Mouse (Mus musculus) urinary bladder, postnatal 10 days (tissue): ENCODE data around the gene Zfp949.
"Not testable (repeated sequence)": the region's sequence is repeated elsewhere in the genome, so short reads cannot be mapped to it uniquely, and the experiment has no call there.

Source experiments
- DNase-seq: peaks from one replicate; pipeline ENCODE4 v3.0.0; 2022; ENCODE audit warnings: low spot score

Gene Zfp949

GRCm38 (mm10) chr9:88542816-88543215 lies 5.0 kb upstream of the Zfp949 start:
- DNase-seq: no peak

- no peak for DNase-seq
These were observed 2.3 kb upstream of the Zfp949 start for GRCm38 (mm10) chr9:88545534-88545933.

DNA sequence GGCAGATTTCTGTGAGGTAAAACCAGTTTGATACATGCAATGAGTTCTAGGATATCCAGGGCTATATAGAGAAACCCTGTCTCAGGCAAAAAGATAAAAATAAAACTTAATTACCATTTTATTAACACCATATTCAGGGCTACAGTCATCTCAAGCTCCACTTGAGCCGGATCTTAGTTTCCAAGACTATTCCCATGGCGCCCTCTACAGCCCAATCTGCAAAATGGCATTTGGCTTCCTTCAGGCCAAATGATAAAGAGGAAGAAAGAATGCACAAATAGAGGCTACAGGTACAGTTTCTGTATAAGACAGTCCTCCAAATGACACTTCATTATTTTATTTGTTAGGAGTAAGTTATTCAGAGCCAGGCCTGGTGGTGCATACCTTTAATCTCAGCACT lies 1.7 kb upstream of the Zfp949 start:
- DNase-seq: no peak

DNA sequence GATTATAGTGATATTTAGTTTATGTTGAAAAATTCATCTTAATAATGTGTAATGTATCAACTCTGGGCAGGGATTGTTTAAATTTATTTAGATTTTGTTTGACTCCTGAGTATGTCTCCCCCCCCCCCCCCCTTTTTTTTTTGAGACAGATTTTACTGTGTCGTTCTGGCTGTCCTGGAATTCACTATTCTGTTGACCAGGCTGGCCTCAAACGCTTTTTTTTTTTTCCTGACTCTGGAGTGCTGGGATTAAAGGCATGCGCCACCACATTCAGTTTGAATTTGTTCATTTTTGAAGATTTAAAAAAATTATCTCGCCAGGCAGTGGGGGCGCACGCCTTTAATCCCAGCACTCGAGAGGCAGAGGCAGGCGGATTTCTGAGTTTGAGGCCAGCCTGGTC lies 1.2 kb upstream of the Zfp949 start:
- no peak for DNase-seq

DNA sequence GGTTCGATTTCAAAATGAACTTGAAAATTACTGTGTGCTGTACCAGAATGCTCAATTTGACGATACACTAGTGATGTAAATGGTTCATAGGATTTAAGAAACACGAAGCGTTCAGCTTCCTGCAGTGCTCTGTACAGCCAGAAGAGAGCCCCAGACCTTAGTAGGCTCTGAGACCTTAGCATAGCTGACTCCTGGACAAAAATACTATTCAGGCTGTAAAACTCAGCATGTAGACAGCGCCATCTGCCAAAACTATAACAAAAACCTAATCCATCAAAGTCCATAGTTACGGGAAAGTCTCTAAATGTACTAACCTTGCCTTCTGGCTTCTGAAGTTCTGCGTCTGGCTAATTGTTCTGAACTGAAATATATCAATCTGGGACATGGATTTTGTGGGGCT lies 550 bp upstream of the Zfp949 start:
- DNase-seq: no peak

DNA sequence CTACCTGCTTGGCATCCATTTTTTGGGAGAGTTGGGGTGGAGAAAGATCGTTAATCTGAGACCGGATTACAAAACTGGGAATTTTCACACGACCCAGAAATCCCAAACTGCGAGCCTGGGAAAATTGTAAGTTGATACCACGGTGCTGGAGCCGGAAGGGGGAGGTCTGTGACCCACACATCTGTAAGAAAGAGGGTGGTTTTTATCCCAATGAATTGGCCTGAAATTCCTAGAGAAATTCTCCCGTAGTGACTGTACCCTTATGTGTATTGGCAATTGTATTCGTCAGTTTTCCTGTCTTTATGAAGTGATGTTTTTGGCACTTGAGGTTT lies 760 bp downstream of the Zfp949 start:
- no peak for DNase-seq

DNA sequence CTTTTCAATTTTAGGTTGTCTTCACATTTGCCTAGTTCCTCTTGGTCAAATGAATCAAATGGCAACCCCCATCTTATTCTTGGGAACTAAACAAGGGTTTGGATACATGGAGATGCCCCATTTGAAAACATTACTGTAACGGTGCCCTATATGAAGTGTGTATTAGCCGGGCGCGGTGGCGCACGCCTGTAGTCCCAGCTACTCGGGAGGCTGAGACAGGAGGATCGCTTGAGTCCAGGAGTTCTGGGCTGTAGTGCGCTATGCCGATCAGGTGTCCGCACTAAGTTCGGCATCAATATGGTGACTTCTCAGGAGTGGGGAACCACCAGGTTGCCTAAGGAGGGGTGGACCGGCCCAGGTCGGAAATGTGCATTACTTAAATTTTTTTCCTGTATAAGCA lies 5.3 kb downstream of the Zfp949 start:
- no peak for DNase-seq

DNA sequence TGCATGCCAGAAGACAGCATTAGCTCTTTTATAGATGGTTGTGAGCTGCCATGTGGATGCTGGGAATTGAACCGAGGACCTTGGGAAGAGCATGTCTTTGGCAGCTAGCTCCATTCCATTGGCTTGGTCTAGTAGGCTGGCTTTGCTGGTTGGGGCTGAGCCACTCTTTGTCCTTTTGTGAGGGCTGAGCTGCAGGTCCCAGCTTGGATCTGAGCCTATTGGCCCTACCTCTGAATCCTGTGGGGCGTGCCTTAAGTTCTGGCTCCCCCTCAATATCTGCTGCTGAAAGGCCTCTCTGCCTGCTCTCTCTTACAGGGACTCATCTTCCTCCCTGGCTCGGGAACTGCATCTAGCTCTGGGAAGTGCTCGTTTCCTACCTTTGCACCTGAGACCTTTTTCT lies 10.3 kb downstream of the Zfp949 start:
- DNase-seq: no peak

DNA sequence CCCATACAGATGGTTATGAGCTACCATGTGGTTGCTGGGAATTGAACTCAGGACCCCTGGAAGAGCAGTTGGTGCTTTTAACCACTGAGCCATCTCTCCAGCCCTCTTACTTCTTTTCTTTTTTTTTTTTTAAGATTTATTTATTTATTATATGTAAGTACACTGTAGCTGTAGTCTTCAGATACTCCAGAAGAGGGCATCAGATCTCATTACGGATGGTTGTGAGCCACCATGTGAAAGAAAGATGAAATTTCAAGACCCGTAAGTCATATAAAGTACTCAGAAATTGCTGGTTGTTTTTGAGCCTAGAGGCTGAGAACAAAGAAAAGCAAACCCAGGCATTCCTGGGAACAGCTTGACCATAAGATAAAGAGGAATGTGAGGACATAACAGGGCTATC lies 13.7 kb downstream of the Zfp949 start:
- DNase-seq: not testable (repeated sequence)

- DNase-seq: not testable (repeated sequence)
These were observed 22.7 kb downstream of the Zfp949 start for GRCm38 (mm10) chr9:88570471-88570870.

GRCm38 (mm10) chr9:88580591-88580990 lies 32.8 kb downstream of the Zfp949 start, which contains the start of gene Trim43a:
TSS of gene Trim43a (plus strand) at chr9:88580891.
- DNase-seq: not testable (repeated sequence)

DNA sequence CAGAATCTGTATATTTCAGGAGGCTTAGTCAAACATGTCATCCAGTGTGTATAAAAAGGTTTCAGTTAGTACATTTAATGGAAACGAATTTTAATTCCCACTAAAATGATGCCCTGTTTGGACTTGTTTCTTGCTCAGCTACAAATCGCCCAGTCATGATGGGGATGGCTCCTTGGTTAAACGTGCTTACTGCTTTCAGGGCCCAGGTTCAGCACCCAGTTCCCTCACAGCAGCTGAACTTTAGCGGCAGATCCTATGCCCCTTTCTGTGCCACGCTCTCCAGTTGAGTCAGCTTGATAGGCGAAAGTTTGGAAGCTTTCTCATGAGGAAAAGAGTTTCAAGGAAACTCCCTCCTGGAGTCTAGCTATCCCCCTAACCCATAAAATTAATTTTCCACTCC lies 45.9 kb downstream of the Zfp949 start:
- not testable (repeated sequence) for DNase-seq

DNA sequence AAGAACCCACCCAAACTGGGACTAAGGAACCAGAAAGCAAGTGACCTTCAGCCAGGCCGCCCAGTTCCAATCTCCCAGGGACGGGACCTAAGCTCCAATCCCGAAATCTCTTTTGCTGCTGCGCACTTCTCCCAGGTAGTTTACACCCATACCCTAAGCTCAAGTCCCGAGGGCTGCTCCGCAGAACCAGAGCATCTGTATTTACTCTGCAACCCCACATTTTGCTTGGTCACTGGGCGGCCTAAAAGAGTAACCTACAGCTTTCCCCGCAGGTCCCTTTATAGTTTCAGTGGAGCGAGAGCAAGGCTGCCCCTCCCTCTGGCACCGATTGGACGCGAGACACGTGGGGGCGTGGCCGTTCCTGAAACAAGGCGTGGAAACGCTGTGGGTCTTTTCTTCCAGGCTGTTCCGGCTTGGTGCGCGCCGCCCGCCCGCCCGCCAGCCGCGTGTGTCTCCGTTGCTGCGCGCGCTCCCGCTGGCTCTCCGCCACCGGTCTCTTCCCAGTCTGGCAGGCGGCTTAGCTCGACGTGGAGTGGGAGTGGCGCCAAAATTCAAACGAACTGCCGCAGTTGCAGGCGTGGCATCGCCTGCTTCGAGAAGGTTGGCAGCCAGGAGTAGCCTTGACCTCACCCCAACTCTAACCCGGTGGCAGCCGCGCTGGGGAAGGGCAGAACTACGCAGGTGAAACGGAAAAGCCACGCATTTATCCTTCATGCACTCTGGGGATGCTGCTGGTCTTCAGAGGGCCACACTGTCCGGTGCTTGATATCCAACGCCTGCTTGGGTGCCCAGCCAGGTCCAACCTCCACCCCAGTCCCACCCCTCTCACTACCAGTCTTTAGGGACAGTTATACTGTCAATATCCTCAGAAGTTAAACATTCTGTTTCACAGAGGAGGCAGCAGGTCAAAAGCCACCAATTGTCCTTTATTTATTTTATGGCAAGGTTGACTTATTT lies 51.7 kb downstream of the Zfp949 start:
- DNase-seq: peak; percentile 97
